Mouse (Mus musculus) megakaryocyte, embryonic 14.5 days (primary cell): ENCODE data around the gene Serping1. TPM values are rescaled to one million over a fixed set of nuclear protein-coding genes. Genes with fewer than 3 reads are reported as not detected.
A peak's percentile ranks its signal among the peaks of the same experiment; 100 is the strongest.

Experiments used
- H3K27me3 ChIP-seq: replicated peaks from 2 replicates; pipeline ENCODE3; 2012; ENCODE audit warnings: inconsistent platforms
- H3K36me3 ChIP-seq: replicated peaks from 2 replicates; pipeline ENCODE3; 2012; ENCODE audit warnings: low read length, inconsistent platforms, mixed read lengths
- H3K4me1 ChIP-seq: 2 replicates; pipeline ENCODE4 v1.6.1; 2012; ENCODE audit warnings: inconsistent platforms
- H3K4me3 ChIP-seq: replicated peaks from 2 replicates; pipeline ENCODE3; 2012; ENCODE audit warnings: moderate library complexity, mild to moderate bottlenecking, inconsistent platforms
- H3K9me3 ChIP-seq: 2 replicates; pipeline ENCODE4 v1.6.1; 2012; ENCODE audit warnings: inconsistent platforms
- FLI1 ChIP-seq: IDR thresholded peaks from 2 replicates; pipeline ENCODE4 v1.6.1; 2012; ENCODE audit warnings: low read length, inconsistent platforms, mixed read lengths
- GATA1 ChIP-seq: IDR thresholded peaks from 3 replicates; pipeline ENCODE4 v1.6.1; 2012; ENCODE audit warnings: mixed read lengths, low read length, inconsistent platforms, borderline replicate concordance
- polyA plus RNA-seq: library from polyadenylated mRNA; stranded (reverse); fragments of >175 nt; gene quantifications from 2 replicates; pipeline ENCODE4 v1.2.3, GENCODE M21; 2012; ENCODE audit warnings: low replicate concordance; ENCODE audit not compliant: insufficient read depth

Gene Serping1
- polyA plus RNA-seq, 1 experiment: not detected

DNA sequence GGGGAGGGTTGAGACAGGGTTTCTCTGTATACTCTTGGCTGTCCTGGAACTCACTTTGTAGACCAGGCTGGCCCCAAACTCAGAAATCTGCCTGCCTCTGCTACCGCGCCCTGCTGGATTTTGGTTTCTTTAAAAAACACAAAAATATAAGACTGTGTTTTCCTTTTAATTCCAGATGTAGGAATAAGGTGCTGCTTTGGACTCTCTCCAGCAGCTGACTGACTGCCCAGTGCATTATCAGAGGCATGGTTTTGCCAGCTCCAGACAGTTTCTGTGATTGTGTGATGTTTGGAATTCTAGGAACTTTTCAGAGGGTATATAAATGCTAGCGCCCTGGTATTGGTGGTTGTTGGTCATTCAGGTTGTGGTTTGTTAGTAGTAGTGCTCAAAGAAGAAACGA, 57.9 kb downstream of the Serping1 start:
- Histone ChIP-seq H3K27me3 (no peaks in the 10 kb centered on the region), H3K4me1 (peaks cover 34% of the 10 kb centered on the region), H3K4me3 (no peak overlapping the region), H3K9me3 (no peaks in the 10 kb centered on the region), H3K36me3 (peaks cover 14% of the 10 kb centered on the region)
- TF ChIP-seq FLI1 (no peak), GATA1 (no peak)

DNA sequence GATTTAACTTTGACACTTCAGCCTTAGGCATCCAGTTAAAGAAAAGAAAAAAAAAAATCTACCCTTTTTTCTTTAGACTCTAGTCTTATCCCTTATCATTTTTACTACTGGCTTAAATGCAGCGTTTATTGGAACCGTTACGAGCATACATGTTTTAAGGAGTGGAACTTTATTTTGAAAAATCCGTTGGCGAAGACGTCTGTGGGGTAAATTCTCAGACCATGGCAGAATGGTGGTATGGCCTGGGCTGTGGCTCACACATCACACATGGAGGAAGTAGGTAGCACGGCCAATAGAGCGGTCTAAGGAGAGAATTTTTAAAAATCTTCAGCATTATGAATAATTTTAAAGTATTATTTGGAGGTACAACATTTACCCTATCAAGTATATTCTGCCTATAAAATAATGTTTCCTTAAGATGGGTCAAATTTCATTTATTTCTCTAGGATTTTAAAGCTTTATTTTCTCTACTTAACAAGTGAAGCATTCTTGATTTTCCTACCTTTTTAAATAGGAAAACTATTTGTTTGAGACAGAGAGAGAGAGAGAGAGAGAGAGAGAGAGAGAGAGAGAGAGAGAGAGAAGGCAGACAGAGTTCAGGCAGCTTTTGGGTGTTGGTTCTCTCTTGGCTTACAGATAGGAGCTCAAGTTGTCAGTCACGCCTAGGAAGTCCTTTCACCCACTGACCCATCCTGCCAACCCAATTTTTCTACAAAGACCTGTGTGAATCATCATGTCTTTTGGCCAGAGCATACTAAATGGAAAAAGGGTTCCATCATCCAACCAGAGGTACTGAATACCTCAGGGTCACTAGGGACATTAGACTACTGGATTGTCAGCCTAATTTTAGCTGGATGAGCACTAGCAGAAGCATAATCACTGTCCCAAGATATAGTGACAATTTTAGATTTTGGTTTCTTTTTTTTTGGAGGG, 58.6 kb downstream of the Serping1 start:
- Histone ChIP-seq H3K36me3 (peaks cover 8% of the 10 kb centered on the region), H3K4me3 (peak overlapping the region; percentile 97), H3K4me1 (peaks cover 39% of the 10 kb centered on the region), H3K27me3 (no peaks in the 10 kb centered on the region), H3K9me3 (no peaks in the 10 kb centered on the region)
- TF ChIP-seq GATA1 (no peak), FLI1 (no peak)

DNA sequence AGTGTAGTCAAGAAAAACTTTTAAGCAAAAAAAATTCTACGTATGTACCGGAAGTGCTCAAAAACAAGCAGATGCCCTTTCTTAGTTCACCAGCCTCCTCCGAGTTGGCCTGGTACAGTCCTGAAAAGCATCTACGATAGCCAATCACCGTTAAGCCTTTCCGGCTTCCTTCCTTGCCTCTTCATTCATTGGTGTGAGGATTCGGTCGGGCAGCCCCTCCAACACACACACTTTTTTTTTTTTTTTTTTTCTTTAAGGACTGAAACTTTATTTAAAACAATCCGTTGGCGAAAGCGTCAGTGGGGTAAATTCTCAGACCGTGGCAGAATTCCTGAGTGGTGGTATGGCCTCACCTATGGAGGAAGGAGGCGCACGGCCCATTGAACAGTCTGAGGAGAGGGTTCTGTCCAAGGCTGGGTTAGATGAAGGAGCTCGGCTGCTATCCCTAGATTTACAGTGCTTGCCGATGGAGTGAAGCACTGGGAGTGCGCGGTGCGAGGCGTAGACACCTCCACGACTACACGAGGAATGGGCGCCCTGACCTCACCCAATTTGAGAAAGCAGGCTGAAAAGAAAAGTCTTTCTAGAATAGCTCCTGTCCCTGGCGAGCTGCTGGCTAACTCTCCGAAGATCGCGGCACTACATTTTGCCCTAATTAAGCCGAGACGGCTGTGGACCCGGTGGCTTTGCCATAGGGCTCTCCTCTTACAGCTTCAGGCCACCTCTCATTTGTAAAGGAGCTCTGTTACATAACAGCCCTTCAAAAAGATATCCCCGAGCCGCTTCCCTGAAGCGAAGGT, 59.5 kb downstream of the Serping1 start:
- H3K27me3 ChIP-seq: no peaks in the 10 kb centered on the region
- peak overlapping the region; percentile 97 for H3K4me3 ChIP-seq
- peaks cover 10% of the 10 kb centered on the region for H3K36me3 ChIP-seq
- TF ChIP-seq FLI1 (no peak), GATA1 (no peak)
- H3K9me3 ChIP-seq: no peaks in the 10 kb centered on the region
- H3K4me1 ChIP-seq: peaks cover 36% of the 10 kb centered on the region

Other genes starting within 250 kb of the Serping1 start
- gene Ctnnd1, start 124.7 kb downstream of the Serping1 start, polyA plus RNA-seq: 0.71 and 4.4 TPM in 2 replicates
- gene Btbd18, start 116.4 kb downstream of the Serping1 start, polyA plus RNA-seq: 0.02 TPM in 1 of 2 replicates, not detected in the other
- gene Selenoh, start 104.7 kb downstream of the Serping1 start, polyA plus RNA-seq: 72.9 and 130 TPM in 2 replicates
- gene Gm28635, start 97.4 kb downstream of the Serping1 start, polyA plus RNA-seq: not detected in 2 replicates
- 8.7 and 9.7 TPM in 2 replicates for gene Med19, start 97.0 kb downstream of the Serping1 start, polyA plus RNA-seq
- gene Tmx2, start 96.3 kb downstream of the Serping1 start, polyA plus RNA-seq: 2.4 TPM in 1 of 2 replicates, not detected in the other
- 14.8 and 20.0 TPM in 2 replicates for gene Zdhhc5, start 60.3 kb downstream of the Serping1 start, polyA plus RNA-seq
- 0.70 TPM in 1 of 2 replicates, not detected in the other for gene Clp1, start 48.1 kb downstream of the Serping1 start, polyA plus RNA-seq
- gene Ypel4, start 41.4 kb downstream of the Serping1 start, polyA plus RNA-seq: 2.6 and 2.9 TPM in 2 replicates
- gene Gm19426, start 31.8 kb downstream of the Serping1 start, polyA plus RNA-seq: 3.0 TPM in 1 of 2 replicates, not detected in the other
- gene Ube2l6, start 23.4 kb upstream of the Serping1 start, polyA plus RNA-seq: 4.4 and 5.9 TPM in 2 replicates
- gene Smtnl1, start 47.2 kb upstream of the Serping1 start, polyA plus RNA-seq: 0.07 TPM in 1 of 2 replicates, not detected in the other
- gene Timm10, start 51.6 kb upstream of the Serping1 start, polyA plus RNA-seq: 9.7 TPM in 1 of 2 replicates, not detected in the other
- gene Slc43a1, start 63.4 kb upstream of the Serping1 start, polyA plus RNA-seq: 1.8 and 5.0 TPM in 2 replicates
- gene Rtn4rl2, start 111.3 kb upstream of the Serping1 start, polyA plus RNA-seq: 2.7 and 8.4 TPM in 2 replicates
- gene Slc43a3, start 161.1 kb upstream of the Serping1 start, polyA plus RNA-seq: 4.4 and 9.1 TPM in 2 replicates
- 2.5 TPM in 1 of 2 replicates, not detected in the other for gene Prg2, start 205.0 kb upstream of the Serping1 start, polyA plus RNA-seq
- 1.8 TPM in 1 of 2 replicates, not detected in the other for gene Prg3, start 212.8 kb upstream of the Serping1 start, polyA plus RNA-seq